Mouse (Mus musculus): ENCODE data around the gene Tnfsfm13. TPM values are rescaled to one million over a fixed set of nuclear protein-coding genes. Genes with fewer than 3 reads are reported as not detected.

Tnfsfm13 gene
- total RNA-seq, 2 experiments from 2014 or later: 4.4 to 4.6 TPM

- peak; percentile 94 to 95 for DNase-seq
- intact Hi-C loops (cut with DNase I): loop anchor here (1.0 to 5.0 kb wide), 5 partner anchors 14 to 194 kb away; partner anchors contain the start of genes Fgf11, Tmem95 and Tnfsfm13
Observed at GRCm38 (mm10) chr11:69682840-69683533, 12.9 kb downstream of the Tnfsfm13 start.

GRCm38 (mm10) chr11:69682209-69682839 lies 13.6 kb downstream of the Tnfsfm13 start:
- intact Hi-C loops (cut with DNase I): loop anchor here (1.0 to 5.0 kb wide), 5 partner anchors 14 to 195 kb away; partner anchors contain the start of genes Fgf11, Tmem95 and Tnfsfm13
- DNase-seq: peak in 1 of 2 experiments; percentile 49

GRCm38 (mm10) chr11:69681314-69682208 lies 14.3 kb downstream of the Tnfsfm13 start, which contains the start of gene Senp3:
Gene Senp3, minus strand, starts transcription at chr11:69682084.
- peak; percentile 95 for DNase-seq
- intact Hi-C loops (cut with DNase I): loop anchor here (1.0 to 5.0 kb wide), 6 partner anchors 9 to 196 kb away; partner anchors contain the start of genes Eif4a1, Fgf11, Tmem95 and Tnfsfm13

DNA sequence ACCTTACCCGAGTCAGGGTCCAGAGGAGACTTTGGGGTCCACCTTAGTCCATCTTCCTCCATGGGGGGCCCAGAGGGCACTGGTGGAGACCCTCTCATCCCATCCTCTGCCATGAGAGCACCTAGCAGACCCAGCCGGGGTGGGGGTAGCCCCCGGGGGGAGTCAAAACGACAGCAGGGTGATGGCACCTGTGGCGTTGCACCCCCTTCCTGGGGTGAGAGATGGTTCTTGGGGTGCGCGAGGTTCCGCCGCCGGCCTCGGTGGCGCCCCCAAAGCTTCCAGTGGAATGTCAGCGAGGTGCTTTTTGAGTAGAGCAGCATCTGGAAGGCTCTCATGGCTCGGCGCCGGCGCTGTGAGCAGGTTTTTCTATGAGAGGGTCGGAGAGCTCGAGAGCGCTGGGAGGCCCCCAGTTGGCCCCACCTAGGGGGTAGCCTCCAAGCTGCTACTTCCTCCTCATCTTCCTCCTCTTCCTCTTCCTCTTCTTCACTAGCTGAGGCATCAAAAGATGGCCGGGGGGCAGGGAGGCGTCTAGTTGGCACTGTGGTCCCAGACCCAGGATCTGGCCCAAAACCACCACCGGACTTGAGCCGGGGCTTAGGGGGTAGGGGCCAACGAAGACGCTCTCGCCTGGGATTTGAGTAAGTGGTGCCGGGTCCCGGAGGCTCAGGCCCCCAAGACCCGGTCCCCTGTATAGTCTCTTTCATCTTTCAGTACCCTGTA lies 15.6 kb downstream of the Tnfsfm13 start:
- no peak for DNase-seq
- intact Hi-C loops (cut with DNase I): loop anchor here (5.0 kb wide), 2 partner anchors 122 to 197 kb away; partner anchors contain the start of genes Fgf11 and Tmem95

DNA sequence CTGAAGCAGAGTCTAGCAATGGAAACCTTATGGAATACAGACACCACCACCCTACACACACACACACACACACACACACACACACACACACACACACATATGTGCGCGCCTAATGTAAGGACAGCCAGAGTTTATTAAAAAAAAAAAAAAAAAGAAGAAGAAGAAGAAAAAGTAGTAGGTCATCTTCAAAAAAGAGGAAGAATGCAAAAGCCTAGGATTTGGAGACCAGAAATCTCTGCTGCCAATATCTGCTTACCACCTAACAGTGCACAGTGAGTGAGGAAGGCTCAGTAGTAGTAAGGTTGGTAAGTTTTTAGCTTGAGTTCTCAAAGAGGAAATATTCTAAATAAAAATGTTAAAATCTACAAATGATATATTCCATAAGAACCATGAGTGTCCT lies 16.8 kb downstream of the Tnfsfm13 start:
- intact Hi-C loops (cut with DNase I): no loop called here
- DNase-seq: no peak

DNA sequence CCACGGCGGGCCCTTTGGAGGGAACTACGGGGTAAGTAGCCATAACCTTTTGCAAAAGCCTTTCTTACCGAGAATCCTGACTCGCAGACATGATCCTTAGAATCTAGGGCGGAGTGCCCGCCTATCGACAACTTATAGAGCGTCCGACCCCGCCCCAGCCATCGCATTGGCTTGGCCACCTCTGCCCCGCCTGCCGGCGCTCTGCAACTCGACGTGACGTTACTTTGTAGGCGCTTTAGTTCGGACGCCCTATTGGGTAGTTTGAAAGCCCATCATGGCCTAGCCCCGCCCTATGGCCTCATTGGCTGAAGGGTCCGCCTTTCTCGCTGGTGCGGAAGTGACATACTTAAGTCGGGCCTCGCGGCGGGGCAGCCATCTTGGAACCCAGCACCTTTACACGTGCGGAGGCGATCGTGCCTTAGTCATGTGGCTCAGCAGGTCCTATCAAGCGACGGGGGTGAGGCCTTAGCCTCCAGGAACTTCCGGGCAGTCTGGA lies 23.6 kb downstream of the Tnfsfm13 start, which contains the start of gene Eif4a1:
Gene Eif4a1, minus strand, starts transcription at position 213 of the 496 bp plus-strand sequence.
- intact Hi-C loops (cut with DNase I): loop anchor here (1.0 kb wide), 1 partner anchor 9 kb away; no protein-coding TSS in a partner anchor
- DNase-seq: peak; percentile 99 to 100

DNA sequence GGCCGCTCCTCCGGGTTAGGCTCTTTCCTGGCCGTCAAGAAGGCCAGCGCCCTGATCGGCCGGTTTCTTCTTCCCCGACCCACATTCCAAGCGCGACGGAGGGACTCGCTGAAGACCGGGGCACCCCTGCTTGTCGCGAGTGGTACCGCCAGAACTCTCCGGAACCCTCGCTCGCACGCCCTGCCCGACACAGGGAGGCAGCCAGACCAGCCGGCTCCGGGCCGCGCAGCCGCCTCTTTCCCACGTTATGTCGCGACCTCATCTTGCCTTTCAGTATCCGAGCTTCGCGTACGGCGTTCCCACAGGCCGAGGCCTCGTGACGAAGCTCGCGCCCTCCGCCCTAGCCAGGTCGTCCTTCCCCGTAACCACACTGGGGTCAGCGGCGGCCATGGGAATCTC lies 24.2 kb downstream of the Tnfsfm13 start:
- DNase-seq: no peak
- intact Hi-C loops (cut with DNase I): loop anchor here (1.0 kb wide), 1 partner anchor 10 kb away; no protein-coding TSS in a partner anchor

- peak; percentile 95 to 97 for DNase-seq
- intact Hi-C loops (cut with DNase I): no loop called here
Observed at GRCm38 (mm10) chr11:69670786-69671725, 24.8 kb downstream of the Tnfsfm13 start.

DNA sequence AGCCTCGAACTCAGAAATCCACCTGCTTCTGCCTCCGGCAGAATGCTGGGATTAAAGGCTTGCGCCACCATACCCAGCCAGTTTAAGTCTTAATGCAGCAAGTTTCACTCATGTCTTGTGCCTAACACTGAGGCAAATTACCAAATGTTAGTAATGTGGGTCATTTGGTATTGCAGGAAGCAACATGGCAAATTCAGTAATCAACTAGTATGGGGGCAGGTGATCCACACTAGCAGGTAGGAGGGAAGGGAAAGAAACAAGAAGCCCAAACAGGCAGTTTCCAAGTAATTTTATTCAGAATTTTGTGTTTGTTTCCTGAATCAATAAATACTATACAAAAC lies 29.3 kb downstream of the Tnfsfm13 start:
- DNase-seq: no peak

DNA sequence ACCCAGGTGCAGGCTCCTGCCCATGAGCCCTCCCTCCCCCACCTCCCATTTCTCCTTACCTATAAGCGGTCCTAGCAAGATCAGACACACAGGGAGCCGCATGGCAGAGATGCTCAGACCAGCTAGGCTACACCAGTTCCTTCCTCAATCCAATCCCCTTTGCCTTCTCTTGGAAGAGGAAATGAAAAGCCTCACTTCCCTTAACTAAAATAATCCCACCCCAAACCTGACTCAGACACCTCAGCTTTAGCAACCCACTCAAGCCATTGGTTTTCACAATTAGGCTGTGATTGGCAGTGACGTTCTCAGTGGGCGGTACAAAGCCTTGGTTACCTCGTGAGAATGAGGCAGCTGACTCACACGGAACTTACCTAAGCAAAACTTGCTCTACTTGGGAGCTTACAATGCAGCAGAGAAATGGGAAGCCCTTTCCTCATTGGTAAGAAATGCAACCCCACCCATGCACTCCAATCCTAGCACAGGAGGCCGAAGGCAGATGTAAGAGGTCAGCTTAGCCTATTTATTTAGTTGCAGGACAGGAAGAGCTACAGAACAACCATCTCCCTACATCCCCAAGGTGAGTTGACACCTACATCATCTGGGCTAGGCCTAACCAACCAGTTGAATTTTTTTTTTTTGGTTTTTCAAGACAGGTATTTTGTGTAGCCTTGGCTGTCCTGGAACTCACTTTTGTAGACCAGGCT lies 29.8 kb downstream of the Tnfsfm13 start, which contains the start of gene Cd68:
Gene Cd68, minus strand, starts transcription at position 193 of the 704 bp plus-strand sequence.
- intact Hi-C loops (cut with DNase I): no loop called here

More for the DNA sequence above, 29.3 kb downstream of the Tnfsfm13 start:
- intact Hi-C loops (cut with DNase I): no loop called here

GRCm38 (mm10) chr11:69665457-69665960 lies 30.4 kb downstream of the Tnfsfm13 start:
- intact Hi-C loops (cut with DNase I): no loop called here
- DNase-seq: no peak

More for the DNA sequence above, 29.8 kb downstream of the Tnfsfm13 start, which contains the start of gene Cd68:
- peak; percentile 30 to 45 for DNase-seq

DNA sequence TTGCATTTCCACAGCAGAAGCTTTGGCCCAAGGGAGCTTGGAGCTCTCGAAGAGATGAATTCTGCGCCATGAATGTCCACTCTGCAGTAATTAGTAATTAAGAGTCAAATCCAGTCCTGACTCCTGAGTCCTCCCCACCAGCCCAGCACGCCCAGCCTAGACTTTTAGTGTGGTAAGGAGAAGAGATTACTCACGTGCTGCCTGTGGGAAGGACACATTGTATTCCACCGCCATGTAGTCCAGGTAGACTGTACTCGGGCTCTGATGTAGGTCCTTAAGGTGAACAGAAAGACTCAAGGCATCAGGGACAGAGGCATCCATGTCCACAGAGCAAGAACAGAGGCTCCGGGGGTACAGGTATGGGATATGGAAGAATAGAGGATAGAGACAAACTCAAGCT lies 31.1 kb downstream of the Tnfsfm13 start:
- intact Hi-C loops (cut with DNase I): no loop called here
- no peak for DNase-seq

DNA sequence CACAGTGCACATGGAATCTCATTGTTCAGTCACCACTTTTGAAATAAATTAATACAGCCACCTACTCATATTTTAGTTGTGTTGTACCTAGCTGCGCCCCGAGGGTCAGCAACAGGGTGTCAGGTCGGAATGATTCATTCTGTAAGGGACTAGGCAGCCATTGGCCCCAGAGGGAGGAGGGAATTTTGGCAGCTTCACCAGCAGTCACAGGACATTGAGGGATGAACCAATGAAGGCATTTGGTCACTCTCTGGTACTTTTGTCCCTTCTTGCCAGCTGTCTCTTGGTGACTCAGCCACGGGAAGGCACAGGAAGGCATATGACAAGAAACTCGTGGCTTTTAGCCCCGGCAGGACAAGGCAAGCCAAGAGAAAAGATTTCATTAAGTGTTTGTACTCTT lies 32.1 kb downstream of the Tnfsfm13 start:
- intact Hi-C loops (cut with DNase I): no loop called here
- DNase-seq: peak in 1 of 2 experiments; percentile 25

DNA sequence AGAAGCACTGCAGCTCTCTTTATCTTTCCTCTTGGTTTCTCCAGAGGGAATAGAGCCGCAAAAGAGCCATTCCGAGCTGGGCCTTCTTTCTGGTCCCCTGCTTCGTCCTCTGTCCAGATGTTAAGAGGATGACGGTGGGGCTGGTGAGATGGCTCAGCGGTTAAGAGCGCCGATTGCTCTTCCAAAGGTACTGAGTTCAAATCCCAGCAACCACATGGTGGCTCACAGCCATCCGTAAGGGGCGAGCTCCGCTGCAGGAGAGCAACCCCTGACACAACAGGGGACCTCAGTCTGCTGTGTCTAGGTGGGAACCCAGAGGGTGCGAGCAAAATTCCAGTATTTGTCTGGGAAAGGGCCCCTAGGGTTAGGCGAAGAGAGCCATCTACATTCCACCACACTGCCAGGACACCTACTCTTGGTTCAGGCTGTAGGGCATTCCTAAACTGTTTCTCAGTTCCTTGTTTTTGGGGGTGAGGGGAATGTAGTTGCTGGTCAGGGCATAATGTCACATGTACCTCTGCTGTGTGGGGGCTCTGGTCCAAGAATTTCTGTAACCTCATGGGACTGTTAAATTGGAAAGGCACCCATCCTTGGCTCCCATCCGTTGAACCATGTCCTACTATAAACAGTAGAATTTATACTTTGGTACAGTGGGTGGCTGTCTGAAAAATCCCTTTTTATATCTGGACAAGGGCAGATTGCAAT lies 32.8 kb downstream of the Tnfsfm13 start:
- DNase-seq: peak in 1 of 2 experiments; percentile 29
- intact Hi-C loops (cut with DNase I): no loop called here

GRCm38 (mm10) chr11:69662213-69662966 lies 33.5 kb downstream of the Tnfsfm13 start, which contains the start of gene Mpdu1:
Gene Mpdu1, minus strand, starts transcription at chr11:69662642.
- DNase-seq: peak; percentile 91 to 96
- intact Hi-C loops (cut with DNase I): no loop called here

Data from heart, postnatal 36 days (tissue).